Mouse (Mus musculus): ENCODE measurements at regions not wholly inside any gene's neighbourhood (a gene's known extent, or its start where the extent isn't known, plus 50 kb on each side); places are given as distances from the start of the nearest gene placed in this dataset.

- no peak for DNase-seq (ENCODE audit: low spot score)
Measured at GRCm38 (mm10) chr16:27138384-27138783, 146.9 kb upstream of the Gmnc start.

GRCm38 (mm10) chr16:27138987-27139386 is 147.5 kb upstream of the Gmnc start:
- DNase-seq (ENCODE audit: low spot score), result no peak

- DNase-seq (ENCODE audit: low spot score), result peak; percentile 3
Measured at GRCm38 (mm10) chr16:27140037-27140436, 148.6 kb upstream of the Gmnc start.

GRCm38 (mm10) chr16:27155805-27156204 is 151.5 kb upstream of the Ostn start:
- DNase-seq (ENCODE audit: low spot score), result no peak

GRCm38 (mm10) chr16:27195650-27196049 is 111.6 kb upstream of the Ostn start:
- DNase-seq (ENCODE audit: low spot score), result no peak

All from spleen, adult 12 weeks (tissue).